Mouse (Mus musculus) granulocyte monocyte progenitor cell, adult 5-6 weeks (primary cell): ENCODE data around the gene Serpinb3c. TPM values are rescaled to one million over a fixed set of nuclear protein-coding genes. Genes with fewer than 3 reads are reported as not detected.
A peak's percentile ranks its signal among the peaks of the same experiment; 100 is the strongest.
"Not testable (repeated sequence)": the region's sequence is repeated elsewhere in the genome, so short reads cannot be mapped to it uniquely, and the experiment has no call there.

Source experiments
- ATAC-seq: replicated peaks from 2 replicates; pipeline ENCODE4 v1.8.0; 2016; ENCODE audit warnings: mild to moderate bottlenecking, moderate TSS enrichment, inconsistent platforms; ENCODE audit not compliant: poor library complexity, severe bottlenecking
- total RNA-seq, 2 experiments: library from RNA; stranded (forward) in 1 of 2; stranded (reverse) in 1 of 2; fragments of 200-712, 200-1000 nt in 1 of 2; fragments of >200 nt in 1 of 2; fragmentation: Nextera tagmentation in 1 of 2; gene quantifications; 2 replicates each; pipeline ENCODE4 v1.2.3; 2014 to 2017

Serpinb3c gene
- total RNA-seq (2014; fragmentation: Nextera tagmentation) (not detected in 2 replicates), total RNA-seq (2017) (not detected in 2 replicates)

DNA sequence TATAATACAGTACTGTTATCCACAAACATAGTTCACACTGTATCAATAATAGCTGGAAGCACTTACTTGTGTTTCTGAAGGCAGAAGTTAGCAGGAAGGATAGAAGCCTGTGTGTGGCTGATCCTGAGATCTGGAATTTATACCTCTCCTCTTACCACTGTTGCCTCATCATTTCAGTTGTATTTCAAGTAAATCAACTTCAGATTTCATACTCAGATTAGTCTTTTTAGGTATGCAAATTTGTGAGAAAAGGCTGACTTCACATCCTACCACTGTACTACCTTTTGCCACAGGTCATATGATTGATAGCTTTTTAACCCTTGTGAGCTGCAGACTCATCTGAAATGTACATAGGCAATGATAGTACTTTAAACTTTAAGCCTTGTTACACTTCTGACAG, at the start of gene Serpinb3c, which contains the start of gene Serpinb3b:
Serpinb3c (minus strand) TSS at position 111 of the 400 bp plus-strand sequence.
Serpinb3b (minus strand) TSS at position 101 of the 400 bp plus-strand sequence.
- ATAC-seq, result not testable (repeated sequence)

DNA sequence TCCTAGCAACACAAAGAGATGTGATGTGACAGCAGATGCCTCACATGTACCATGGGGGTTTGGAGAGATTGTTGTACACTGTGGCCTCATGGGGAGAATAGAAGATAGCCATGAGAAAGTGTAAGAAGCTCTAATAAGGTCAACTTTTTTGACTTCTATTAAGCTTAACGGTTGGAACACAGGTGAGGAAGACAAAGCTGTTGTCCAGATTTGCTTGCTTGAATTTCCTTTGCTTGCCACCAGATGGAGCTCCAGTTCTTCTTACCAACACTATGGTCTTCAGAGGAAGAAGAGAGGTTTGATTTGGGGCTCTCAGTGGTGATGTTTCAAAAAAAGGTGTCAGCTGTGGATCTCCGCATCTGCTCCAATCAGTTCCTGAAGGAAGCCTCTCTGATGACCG, 35.0 kb downstream of the Serpinb3c start:
- peak; percentile 93 for ATAC-seq

Other genes with a start within 250 kb of the Serpinb3c start
- gene Serpinb3a, start 226.1 kb downstream of the Serpinb3c start, total RNA-seq (2014; fragmentation: Nextera tagmentation), result not detected in 2 replicates
- not detected in 2 replicates for gene Serpinb3a, start 226.1 kb downstream of the Serpinb3c start, total RNA-seq (2017)
- not detected in 2 replicates for gene Serpinb3d, start 194.9 kb downstream of the Serpinb3c start, total RNA-seq (2014; fragmentation: Nextera tagmentation)
- not detected in 2 replicates for gene Serpinb3d, start 194.9 kb downstream of the Serpinb3c start, total RNA-seq (2017)
- not detected in 2 replicates for gene Serpinb3b, start within 50 bp of the Serpinb3c start, total RNA-seq (2014; fragmentation: Nextera tagmentation)
- gene Serpinb3b, start within 50 bp of the Serpinb3c start, total RNA-seq (2017), result not detected in 2 replicates
- gene Serpinb11, start 82.8 kb upstream of the Serpinb3c start, total RNA-seq (2014; fragmentation: Nextera tagmentation), result not detected in 2 replicates
- gene Serpinb11, start 82.8 kb upstream of the Serpinb3c start, total RNA-seq (2017), result not detected in 2 replicates
- gene Serpinb7, start 121.3 kb upstream of the Serpinb3c start, total RNA-seq (2014; fragmentation: Nextera tagmentation), result not detected in 2 replicates
- gene Serpinb7, start 121.3 kb upstream of the Serpinb3c start, total RNA-seq (2017), result not detected in 2 replicates
- not detected in 2 replicates for gene Serpinb2, start 233.1 kb upstream of the Serpinb3c start, total RNA-seq (2014; fragmentation: Nextera tagmentation)
- 0.22 and 0.46 TPM in 2 replicates for gene Serpinb2, start 233.1 kb upstream of the Serpinb3c start, total RNA-seq (2017)